Mouse (Mus musculus) kidney, adult 2 months (tissue): ENCODE results near the gene 4930412O13Rik.

Experiments used
- CTCF ChIP-seq: fragments of 200-500 bp; conservative IDR thresholded peaks from 2 replicates; pipeline ENCODE4 v1.5.1; 2011; ENCODE audit warnings: low read depth, mild to moderate bottlenecking, control low read depth, low read length, moderate library complexity, mixed read lengths; ENCODE audit not compliant: insufficient read depth, insufficient read length
- POLR2A ChIP-seq: fragments of 200-500 bp; IDR thresholded peaks from one replicate; pipeline ENCODE4 v1.6.1; 2011; ENCODE audit warnings: low read depth, low read length, control low read depth

DNA sequence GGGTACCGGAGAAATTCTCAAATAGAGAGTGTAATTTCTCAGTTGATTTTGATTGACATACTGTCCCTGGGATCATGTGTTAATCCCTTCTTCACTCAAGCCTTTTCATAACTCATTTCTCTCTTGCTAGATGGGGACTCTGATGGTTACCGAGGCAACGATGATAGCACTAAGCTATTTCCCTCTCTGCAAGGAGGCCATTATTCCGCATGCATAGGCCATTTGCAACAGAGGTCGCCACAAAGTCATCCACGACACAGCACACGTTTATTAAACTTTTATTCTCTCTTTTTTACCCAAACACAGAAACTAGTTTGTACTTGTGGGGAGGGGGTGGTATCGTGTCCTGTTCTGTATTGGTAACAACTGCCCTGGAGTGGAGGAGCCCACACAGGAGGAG is 16.8 kb downstream of the 4930412O13Rik start:
- no peak for TF ChIP-seq CTCF
- no peak for TF ChIP-seq POLR2A
